Mouse (Mus musculus) ES-E14 (cell line): ENCODE results near the gene St8sia1.

Source experiments
- MAFK ChIP-seq: IDR thresholded peaks from 2 replicates; pipeline ENCODE4 v1.6.1; 2014; ENCODE audit warnings: mild to moderate bottlenecking, low read depth, low read length, inconsistent platforms; ENCODE audit not compliant: insufficient read depth
- ZC3H11A ChIP-seq: IDR thresholded peaks from 2 replicates; pipeline ENCODE4 v1.6.1; 2012; ENCODE audit warnings: low read depth, mild to moderate bottlenecking, inconsistent platforms, low read length, borderline replicate concordance
- ZNF384 ChIP-seq: IDR thresholded peaks from 2 replicates; pipeline ENCODE4 v1.6.1; 2012; ENCODE audit warnings: low read depth, low read length, inconsistent platforms

DNA sequence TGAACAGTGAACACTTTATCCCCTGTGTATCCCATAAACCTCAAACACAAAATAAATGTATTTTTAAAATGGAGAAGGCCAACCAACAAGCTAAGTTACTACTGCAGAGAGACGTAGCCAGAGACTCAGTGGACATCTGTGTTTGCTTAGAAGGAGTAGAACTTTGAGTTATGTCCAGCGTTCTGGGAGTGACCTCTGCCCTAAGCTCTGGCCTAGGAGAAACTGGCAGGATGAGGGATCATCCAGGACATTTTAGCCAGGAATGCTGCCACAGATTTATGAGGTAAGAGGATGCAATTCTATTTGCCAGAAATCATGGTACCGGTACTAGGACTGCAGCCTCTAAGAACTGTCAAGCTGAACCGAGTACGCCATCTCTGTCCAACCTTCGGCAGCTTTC is 45.6 kb downstream of the St8sia1 start:
- TF ChIP-seq ZC3H11A (no peak), MAFK (no peak), ZNF384 (no peak)
